Mouse (Mus musculus): ENCODE data around the gene Neu1. TPM values are rescaled to one million over a fixed set of nuclear protein-coding genes. Genes with fewer than 3 reads are reported as not detected.

Neu1 gene
- polyA plus RNA-seq, 1 experiment, result 82.3 TPM

GRCm38 (mm10) chr17:34982328-34982727 is 51.3 kb downstream of the Neu1 start:
- no peak for DNase-seq
- Histone ChIP-seq H3K27me3 (ENCODE audit: control insufficient read depth, insufficient read depth, low read length) (no peaks in the 10 kb centered on the region), H3K36me3 (ENCODE audit: control insufficient read depth, insufficient read depth, low read length) (peaks cover 13% of the 10 kb centered on the region), H3K4me3 (ENCODE audit: control insufficient read depth, insufficient read depth, low read length) (peak overlapping the region; percentile 69), H3K4me1 (replicated peaks; ENCODE audit: control insufficient read depth, insufficient read depth, low read length) (peaks cover 5% of the 10 kb centered on the region), H3K27ac (ENCODE audit: control insufficient read depth, insufficient read depth, low read length) (no peak overlapping the region)
- TF ChIP-seq POLR2A (IDR thresholded peaks at IDR 0.05; ENCODE audit: control insufficient read depth, extremely low read depth, insufficient read depth, low read length, poor library complexity), result no peak
- no peak for TF ChIP-seq CTCF (IDR thresholded peaks at IDR 0.05; ENCODE audit: borderline replicate concordance, control insufficient read depth, extremely low read depth, insufficient read depth, low read length, poor library complexity)
- under 1% methylated on average over 15 of the region's 15 CpGs for WGBS

DNA sequence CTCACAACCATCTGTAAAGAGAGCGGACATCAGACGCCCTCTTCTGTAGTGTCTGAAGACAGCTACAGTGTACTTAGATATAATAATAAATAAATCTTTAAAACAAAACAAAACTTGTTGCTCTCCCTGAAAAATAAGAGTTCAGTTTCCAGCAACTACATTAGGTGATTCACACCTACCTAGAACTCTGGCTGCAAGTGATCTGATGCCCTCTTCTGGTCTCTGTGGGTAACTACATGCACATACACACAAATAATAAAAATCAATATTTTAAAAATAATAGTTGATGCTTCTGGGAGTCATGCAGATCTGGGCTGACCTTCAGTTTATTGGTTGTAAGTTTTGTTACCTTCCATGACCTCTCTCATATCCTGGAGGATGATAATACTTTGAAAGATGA is 53.2 kb downstream of the Neu1 start:
- 88% methylated on average over 2 of the region's 2 CpGs for WGBS
- peaks cover 5% of the 10 kb centered on the region for H3K4me1 ChIP-seq (replicated peaks; ENCODE audit: control insufficient read depth, insufficient read depth, low read length)
- H3K27me3 ChIP-seq (ENCODE audit: control insufficient read depth, insufficient read depth, low read length), result no peaks in the 10 kb centered on the region
- no peak overlapping the region for H3K27ac ChIP-seq (ENCODE audit: control insufficient read depth, insufficient read depth, low read length)
- no peak for DNase-seq
- H3K4me3 ChIP-seq (ENCODE audit: control insufficient read depth, insufficient read depth, low read length), result no peak overlapping the region
- H3K36me3 ChIP-seq (ENCODE audit: control insufficient read depth, insufficient read depth, low read length), result peaks cover 19% of the 10 kb centered on the region
- TF ChIP-seq CTCF (IDR thresholded peaks at IDR 0.05; ENCODE audit: borderline replicate concordance, control insufficient read depth, extremely low read depth, insufficient read depth, low read length, poor library complexity) (no peak), POLR2A (IDR thresholded peaks at IDR 0.05; ENCODE audit: control insufficient read depth, extremely low read depth, insufficient read depth, low read length, poor library complexity) (no peak)

Other genes starting within 250 kb of the Neu1 start
- 11.8 and 15.2 TPM in 2 replicates for gene C4b, start 187.4 kb upstream of the Neu1 start, polyA plus RNA-seq (2012; rRNA removed)
- gene Cyp21a1, start 126.7 kb upstream of the Neu1 start, polyA plus RNA-seq (2012; rRNA removed), result 0.09 and 0.16 TPM in 2 replicates
- 62.2 and 80.8 TPM in 2 replicates for gene Stk19, start 94.3 kb upstream of the Neu1 start, polyA plus RNA-seq (2012; rRNA removed)
- 95.7 and 115 TPM in 2 replicates for gene Dxo, start 94.2 kb upstream of the Neu1 start, polyA plus RNA-seq (2012; rRNA removed)
- gene Skiv2l, start 81.0 kb upstream of the Neu1 start, polyA plus RNA-seq (2012; rRNA removed), result 209 TPM in 2 replicates
- gene Nelfe, start 80.9 kb upstream of the Neu1 start, polyA plus RNA-seq (2012; rRNA removed), result 26.1 and 33.4 TPM in 2 replicates
- 12.3 and 14.9 TPM in 2 replicates for gene Cfb, start 68.7 kb upstream of the Neu1 start, polyA plus RNA-seq (2012; rRNA removed)
- gene Zbtb12, start 51.8 kb upstream of the Neu1 start, polyA plus RNA-seq (2012; rRNA removed), result 15.0 and 16.3 TPM in 2 replicates
- gene Gm20547, start 49.2 kb upstream of the Neu1 start, polyA plus RNA-seq (2012; rRNA removed), result 0.03 TPM in 1 of 2 replicates, not detected in the other
- gene C2, start 33.0 kb upstream of the Neu1 start, polyA plus RNA-seq (2012; rRNA removed), result 12.9 and 18.4 TPM in 2 replicates
- 372 and 380 TPM in 2 replicates for gene Ehmt2, start 32.8 kb upstream of the Neu1 start, polyA plus RNA-seq (2012; rRNA removed)
- gene Slc44a4, start 16.8 kb upstream of the Neu1 start, polyA plus RNA-seq (2012; rRNA removed), result 0.33 and 0.59 TPM in 2 replicates
- 22.7 and 26.5 TPM in 2 replicates for gene Hspa1b, start 28.0 kb downstream of the Neu1 start, polyA plus RNA-seq (2012; rRNA removed)
- not detected in 2 replicates for gene Gm20481, start 38.7 kb downstream of the Neu1 start, polyA plus RNA-seq (2012; rRNA removed)
- 10.0 and 12.2 TPM in 2 replicates for gene Hspa1a, start 40.9 kb downstream of the Neu1 start, polyA plus RNA-seq (2012; rRNA removed)
- 0.06 and 0.28 TPM in 2 replicates for gene Hspa1l, start 41.5 kb downstream of the Neu1 start, polyA plus RNA-seq (2012; rRNA removed)
- 207 and 265 TPM in 2 replicates for gene Lsm2, start 50.6 kb downstream of the Neu1 start, polyA plus RNA-seq (2012; rRNA removed)
- 404 and 545 TPM in 2 replicates for gene Vars, start 69.7 kb downstream of the Neu1 start, polyA plus RNA-seq (2012; rRNA removed)
- 1.1 and 1.5 TPM in 2 replicates for gene Vwa7, start 85.3 kb downstream of the Neu1 start, polyA plus RNA-seq (2012; rRNA removed)
- gene Sapcd1, start 96.8 kb downstream of the Neu1 start, polyA plus RNA-seq (2012; rRNA removed), result 12.3 and 18.3 TPM in 2 replicates
- gene Msh5, start 115.5 kb downstream of the Neu1 start, polyA plus RNA-seq (2012; rRNA removed), result 15.5 and 20.0 TPM in 2 replicates
- 316 and 321 TPM in 2 replicates for gene Clic1, start 118.7 kb downstream of the Neu1 start, polyA plus RNA-seq (2012; rRNA removed)
- 54.0 and 55.3 TPM in 2 replicates for gene Ddah2, start 127.8 kb downstream of the Neu1 start, polyA plus RNA-seq (2012; rRNA removed)
- 3.6 and 5.0 TPM in 2 replicates for gene Ly6g6c, start 134.1 kb downstream of the Neu1 start, polyA plus RNA-seq (2012; rRNA removed)
- 0.18 and 0.20 TPM in 2 replicates for gene Mpig6b, start 134.9 kb downstream of the Neu1 start, polyA plus RNA-seq (2012; rRNA removed)
- gene Ly6g6e, start 145.6 kb downstream of the Neu1 start, polyA plus RNA-seq (2012; rRNA removed), result 2.3 and 3.4 TPM in 2 replicates
- gene Ly6g6d, start 146.8 kb downstream of the Neu1 start, polyA plus RNA-seq (2012; rRNA removed), result 0.59 and 1.5 TPM in 2 replicates
- gene Ly6g6f, start 154.4 kb downstream of the Neu1 start, polyA plus RNA-seq (2012; rRNA removed), result 0.66 and 1.3 TPM in 2 replicates
- gene Abhd16a, start 158.0 kb downstream of the Neu1 start, polyA plus RNA-seq (2012; rRNA removed), result 191 and 202 TPM in 2 replicates
- 0.27 TPM in 1 of 2 replicates, not detected in the other for gene Ly6g5c, start 177.0 kb downstream of the Neu1 start, polyA plus RNA-seq (2012; rRNA removed)
- gene Ly6g5b, start 184.2 kb downstream of the Neu1 start, polyA plus RNA-seq (2012; rRNA removed), result 5.9 and 8.3 TPM in 2 replicates
- gene Gpank1, start 190.2 kb downstream of the Neu1 start, polyA plus RNA-seq (2012; rRNA removed), result 35.2 and 37.8 TPM in 2 replicates
- 500 and 515 TPM in 2 replicates for gene Csnk2b, start 190.8 kb downstream of the Neu1 start, polyA plus RNA-seq (2012; rRNA removed)
- gene D17H6S53E, start 195.1 kb downstream of the Neu1 start, polyA plus RNA-seq (2012; rRNA removed), result 12.9 and 16.0 TPM in 2 replicates
- gene Apom, start 200.8 kb downstream of the Neu1 start, polyA plus RNA-seq (2012; rRNA removed), result 0.55 and 0.85 TPM in 2 replicates
- 411 TPM in 2 replicates for gene Bag6, start 203.9 kb downstream of the Neu1 start, polyA plus RNA-seq (2012; rRNA removed)
- gene Prrc2a, start 233.6 kb downstream of the Neu1 start, polyA plus RNA-seq (2012; rRNA removed), result 770 and 778 TPM in 2 replicates
- gene Aif1, start 244.8 kb downstream of the Neu1 start, polyA plus RNA-seq (2012; rRNA removed), result 5.4 and 8.9 TPM in 2 replicates

All from thymus, adult 2 months (tissue).